Mouse (Mus musculus) cerebellum, adult 2 months (tissue): ENCODE measurements around the gene AB124611.

Experiments
- CTCF ChIP-seq: fragments of 200-500 bp; IDR thresholded peaks from 2 replicates; pipeline ENCODE4 v1.5.1; 2011; ENCODE audit warnings: low read depth, mild to moderate bottlenecking, control low read depth, low read length, moderate library complexity, borderline replicate concordance; ENCODE audit not compliant: insufficient read depth
- POLR2A ChIP-seq: fragments of 200-500 bp; IDR thresholded peaks from 2 replicates; pipeline ENCODE4 v1.6.1; 2011; ENCODE audit warnings: low read length, control low read depth, borderline replicate concordance; ENCODE audit not compliant: insufficient read depth

DNA sequence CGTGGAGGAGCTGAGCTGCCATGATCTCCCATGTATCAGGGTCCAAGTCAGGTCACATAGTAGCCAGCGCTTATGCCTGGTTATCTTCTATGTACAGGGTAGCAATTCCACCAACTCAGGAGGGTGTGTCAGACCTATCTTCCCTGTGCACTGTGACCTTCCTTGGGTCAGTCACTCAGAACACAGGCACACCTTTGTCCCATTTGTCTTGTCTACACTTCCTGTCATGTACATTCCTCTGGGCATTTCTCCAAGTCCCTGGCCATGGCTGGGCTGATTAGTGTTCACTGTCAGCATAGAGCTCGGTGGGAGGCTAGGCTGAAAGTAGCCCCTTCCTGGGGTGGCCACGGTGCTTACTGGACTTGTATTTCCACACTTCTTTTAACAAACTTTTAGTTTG is 32.4 kb downstream of the AB124611 start:
- no peak for TF ChIP-seq CTCF
- no peak for TF ChIP-seq POLR2A
